Mouse (Mus musculus): ENCODE measurements around the gene Slf2.

DNA sequence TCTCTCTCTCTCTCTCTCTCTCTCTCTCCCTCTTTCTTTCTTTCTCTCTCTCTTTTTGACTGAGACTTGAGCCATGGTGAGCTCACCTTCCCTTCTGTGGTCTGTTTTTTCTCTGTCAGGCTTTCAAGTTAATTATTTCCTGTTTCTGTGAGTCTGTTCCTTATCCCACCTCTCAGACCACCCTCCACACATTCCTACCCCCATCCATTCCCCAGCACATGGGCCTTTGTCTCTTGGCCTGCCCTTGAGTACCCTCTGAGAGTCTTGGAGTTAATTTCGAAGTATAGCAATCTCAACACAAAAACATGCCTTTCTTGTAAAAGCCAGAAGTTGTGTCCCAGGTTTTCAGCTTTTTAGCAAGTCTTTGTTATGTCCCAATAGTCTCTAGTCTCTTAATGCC lies 3.7 kb upstream of the Slf2 start:
- no peak for TF ChIP-seq CTCF (IDR thresholded peaks at IDR 0.05; ENCODE audit: control insufficient read depth, insufficient read depth, low read length)
- TF ChIP-seq POLR2A (IDR thresholded peaks at IDR 0.05; ENCODE audit: borderline replicate concordance, control insufficient read depth, low read depth, low read length), result no peak

All from bone marrow, adult 2 months (tissue).